Mouse (Mus musculus) thymus, adult 2 months (tissue): ENCODE measurements around the gene Stt3a.

Source experiments
- CTCF ChIP-seq: fragments of 200-500 bp; IDR thresholded peaks from 2 replicates; pipeline ENCODE4 v1.5.1; 2012; ENCODE audit warnings: mild to moderate bottlenecking, control low read depth, low read length, moderate library complexity, borderline replicate concordance; ENCODE audit not compliant: control insufficient read depth, poor library complexity, insufficient read depth; ENCODE audit errors: extremely low read depth
- POLR2A ChIP-seq: fragments of 200-500 bp; IDR thresholded peaks from 2 replicates; pipeline ENCODE4 v1.6.1; 2012; ENCODE audit warnings: mild to moderate bottlenecking, low read length, control low read depth, moderate library complexity; ENCODE audit not compliant: control insufficient read depth, poor library complexity, insufficient read depth; ENCODE audit errors: extremely low read depth

DNA sequence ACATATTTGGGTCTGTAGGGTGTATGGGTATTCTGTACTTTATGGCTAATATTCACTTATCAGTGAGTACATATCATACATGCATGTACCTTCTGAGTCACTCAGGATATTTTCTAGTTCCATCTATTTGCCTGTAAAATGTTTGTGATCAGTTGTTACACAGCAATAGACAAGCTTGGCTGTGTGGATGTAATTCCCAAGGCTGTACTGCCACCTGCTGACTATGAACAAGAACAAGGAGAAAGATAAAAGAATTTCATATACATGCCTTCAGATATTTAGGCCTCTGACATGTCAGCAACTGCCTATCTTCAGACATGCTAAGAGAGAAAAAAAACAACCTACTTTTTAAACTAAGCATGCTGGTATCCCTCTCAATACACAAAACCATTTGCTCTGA is 80.2 kb downstream of the Stt3a start:
- TF ChIP-seq CTCF, result no peak
- no peak for TF ChIP-seq POLR2A
